Mouse (Mus musculus) layer of hippocampus, adult 11-12 months (tissue): ENCODE measurements around the gene Ctnnbl1.

Experiments used
- DNase-seq: peaks from one replicate; pipeline ENCODE4 v3.0.0; 2022; ENCODE audit warnings: low spot score

The Ctnnbl1 gene

DNA sequence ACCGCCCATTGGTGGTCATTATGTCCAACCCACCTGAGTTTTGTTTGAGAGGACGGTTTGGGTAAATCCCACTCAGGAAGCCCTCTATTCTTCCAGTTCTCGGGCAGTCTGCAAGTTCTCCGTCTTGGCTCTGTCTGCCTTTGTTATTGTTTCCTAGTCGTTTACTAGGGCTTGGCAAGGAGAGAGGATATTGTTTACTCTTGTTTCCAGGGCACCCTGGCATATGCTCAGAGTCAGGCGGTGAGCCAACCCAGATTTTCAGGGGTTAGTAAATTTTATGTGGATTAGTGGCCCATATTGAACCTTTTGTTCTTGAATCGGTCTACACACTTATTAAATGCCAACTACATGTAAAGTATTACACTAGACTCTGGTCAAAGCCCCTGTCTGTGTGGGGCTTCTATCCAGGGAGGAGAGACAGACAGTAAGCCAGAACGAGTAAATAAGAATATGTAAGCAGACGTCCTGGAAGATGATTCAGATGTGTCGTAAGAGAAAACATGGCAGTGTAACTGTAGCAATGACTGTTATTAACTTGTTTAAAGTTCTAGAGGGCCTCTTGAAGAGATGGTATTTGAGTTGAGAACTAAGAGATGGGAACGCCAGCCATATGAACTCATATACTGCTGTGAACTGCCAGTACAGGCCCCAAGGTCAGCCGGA is 13.9 kb downstream of the Ctnnbl1 start:
- no peak for DNase-seq

- DNase-seq, result peak; percentile 46
Measured at GRCm38 (mm10) chr2:157751589-157752373, 14.6 kb downstream of the Ctnnbl1 start.

- DNase-seq, result no peak
Measured at GRCm38 (mm10) chr2:157752374-157752743, 15.2 kb downstream of the Ctnnbl1 start.

DNA sequence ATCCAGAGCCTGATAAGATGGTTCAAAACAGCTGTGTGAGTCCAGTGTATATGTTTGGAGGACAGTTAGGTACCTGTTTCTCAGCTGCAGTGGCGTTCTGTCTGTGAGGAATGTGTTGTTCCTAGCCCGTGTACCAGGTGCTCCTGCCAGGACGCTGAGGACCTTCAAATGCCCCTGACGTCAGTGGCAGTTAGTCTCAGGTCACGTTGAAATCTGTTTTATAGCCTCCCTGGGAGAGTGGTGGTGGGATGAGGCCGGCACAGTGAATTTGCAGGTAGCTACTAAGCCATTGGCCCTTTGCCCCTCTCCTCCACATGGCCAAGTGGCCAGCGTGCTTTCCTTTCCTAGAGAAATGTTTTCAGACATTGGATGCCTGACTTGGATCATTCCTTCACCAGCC is 18.6 kb downstream of the Ctnnbl1 start:
- no peak for DNase-seq

- no peak for DNase-seq
Measured at GRCm38 (mm10) chr2:157756193-157756592, 19.0 kb downstream of the Ctnnbl1 start.

DNA sequence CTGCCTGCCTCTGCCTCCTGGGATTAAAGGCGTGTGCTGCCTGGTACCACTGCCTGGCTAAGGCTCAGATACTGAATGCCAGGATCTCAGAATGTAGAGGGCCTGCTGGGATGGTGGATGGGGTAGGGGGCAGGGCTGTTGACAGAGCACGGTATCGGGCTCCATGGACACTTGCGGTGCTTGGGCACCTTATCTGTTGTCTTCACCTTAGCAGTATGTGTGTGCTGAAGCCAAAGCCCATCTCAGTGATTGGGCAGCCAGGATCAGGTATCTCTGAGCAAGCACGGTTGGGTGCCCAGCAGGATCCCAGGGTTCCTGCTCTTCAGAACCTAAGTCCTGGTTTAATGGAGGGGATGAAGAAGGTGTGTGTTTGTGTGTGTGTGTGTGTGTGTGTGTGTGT is 21.2 kb downstream of the Ctnnbl1 start:
- DNase-seq, result no peak

DNA sequence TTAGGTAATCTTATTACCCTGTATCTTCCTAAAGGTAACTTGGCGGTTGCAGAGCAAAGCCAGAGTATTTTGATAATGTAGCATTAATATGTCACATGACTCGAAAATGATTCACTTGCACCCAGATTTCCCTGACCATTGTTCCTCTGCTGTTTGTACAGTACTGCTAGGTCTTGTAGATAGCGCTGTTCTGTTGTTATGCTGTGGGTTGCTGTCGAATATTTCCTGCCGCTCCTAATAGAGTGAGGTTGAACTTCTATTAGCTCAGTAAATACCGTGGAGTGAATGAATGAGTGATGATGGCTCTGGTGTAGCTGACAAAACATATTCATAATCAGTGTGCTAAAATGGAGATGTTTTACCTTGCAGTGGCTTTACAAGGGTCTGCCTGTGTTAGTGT is 22.5 kb downstream of the Ctnnbl1 start:
- DNase-seq, result no peak

DNA sequence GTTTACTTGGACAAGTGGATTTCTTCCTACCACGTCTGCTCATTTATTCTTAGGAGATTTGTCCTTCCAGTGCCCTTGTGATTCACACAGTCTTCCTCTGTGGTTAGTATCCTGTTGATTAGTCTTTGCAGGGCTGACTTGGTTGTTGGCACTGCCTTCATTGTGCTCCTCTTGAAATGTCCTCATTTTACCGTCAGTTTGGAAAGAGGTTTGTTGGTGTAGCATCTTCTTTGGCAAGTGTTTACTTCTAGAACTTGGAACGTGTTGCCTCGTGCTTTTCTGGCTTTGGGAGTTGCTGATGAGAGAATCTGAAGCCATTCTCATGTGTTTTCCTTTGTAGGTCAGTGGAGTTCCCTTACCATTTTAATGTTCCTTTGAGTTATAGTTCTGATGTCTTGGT is 25.7 kb downstream of the Ctnnbl1 start:
- no peak for DNase-seq

- peak; percentile 41 for DNase-seq
Measured at GRCm38 (mm10) chr2:157766591-157766990, 29.4 kb downstream of the Ctnnbl1 start.

GRCm38 (mm10) chr2:157768682-157769429 is 31.7 kb downstream of the Ctnnbl1 start:
- no peak for DNase-seq

DNA sequence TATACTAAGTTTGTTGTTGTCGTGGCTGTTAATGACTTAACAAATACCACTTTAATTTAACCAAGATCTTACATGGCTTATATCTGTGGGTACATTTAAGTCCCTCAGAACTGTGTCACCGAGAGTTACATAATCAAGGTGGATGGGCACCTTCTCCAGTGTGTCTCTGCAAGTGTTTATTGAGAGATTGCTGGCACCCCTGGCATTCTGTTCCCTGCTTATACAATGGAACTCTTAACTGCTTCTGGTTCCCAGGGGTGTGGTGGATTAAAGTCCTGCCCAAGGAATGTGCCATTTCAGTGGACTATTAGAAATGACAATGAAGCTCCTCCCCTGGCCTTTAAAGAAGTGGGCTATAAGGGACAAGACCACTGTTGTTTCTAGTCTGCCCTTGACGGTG is 33.6 kb downstream of the Ctnnbl1 start:
- DNase-seq, result no peak

DNA sequence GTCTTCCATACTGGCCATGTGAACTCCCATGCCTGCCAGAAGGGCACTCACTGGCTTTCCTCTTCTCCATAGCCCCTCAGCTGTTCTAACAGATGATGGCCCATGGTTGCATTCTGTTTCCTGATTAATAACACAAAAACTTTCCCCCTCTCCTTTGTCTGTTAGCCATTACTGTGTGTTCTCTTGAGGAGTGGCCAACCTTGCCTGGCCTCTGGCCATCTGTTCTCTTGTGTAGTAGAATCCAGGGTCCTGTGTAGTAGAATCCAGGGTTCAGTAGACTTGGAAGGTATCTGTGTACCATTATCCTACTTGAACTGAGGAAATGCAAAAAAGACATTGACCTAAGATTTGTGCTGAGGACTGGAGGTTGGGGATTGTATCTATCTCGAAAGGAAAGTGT is 36.5 kb downstream of the Ctnnbl1 start:
- DNase-seq, result no peak

DNA sequence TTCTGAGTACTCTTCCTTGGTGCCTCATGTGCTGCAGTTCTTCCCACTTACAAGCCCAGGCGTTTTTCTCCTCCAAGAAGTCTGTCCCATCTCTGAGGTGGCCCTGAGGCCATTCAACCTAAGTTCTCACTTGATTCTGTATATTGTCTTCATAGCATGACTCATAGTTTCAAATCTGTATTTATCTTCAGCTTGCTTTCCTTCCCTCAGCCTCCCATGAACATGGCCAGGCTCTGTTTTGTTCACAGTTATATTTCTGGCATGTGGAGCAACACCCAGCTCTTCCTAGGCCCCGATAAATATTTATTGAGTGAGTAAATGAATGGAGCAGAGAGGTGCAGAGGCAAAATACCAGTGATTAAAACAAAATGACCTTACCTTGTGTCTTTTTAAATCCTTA is 38.8 kb downstream of the Ctnnbl1 start:
- no peak for DNase-seq

DNA sequence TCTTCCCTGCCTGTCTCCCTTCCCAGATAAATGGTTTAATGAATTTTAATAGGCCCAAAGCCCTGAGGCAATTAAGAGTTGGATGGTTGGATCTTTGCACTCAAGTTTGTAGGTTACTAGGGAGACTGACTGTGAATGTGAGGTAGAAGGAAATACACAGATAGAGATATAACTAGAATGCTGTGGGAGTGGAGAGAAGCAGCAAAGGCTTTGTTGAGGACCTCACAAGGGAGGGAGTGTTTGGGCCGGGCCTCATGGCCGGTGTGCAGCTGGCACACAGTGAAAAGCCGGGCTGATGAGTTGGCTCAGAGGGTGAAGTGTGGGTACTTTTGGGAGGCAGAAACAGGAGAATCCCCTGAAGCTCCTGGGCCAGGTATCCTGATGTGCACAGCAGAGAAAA is 43.8 kb downstream of the Ctnnbl1 start:
- no peak for DNase-seq

DNA sequence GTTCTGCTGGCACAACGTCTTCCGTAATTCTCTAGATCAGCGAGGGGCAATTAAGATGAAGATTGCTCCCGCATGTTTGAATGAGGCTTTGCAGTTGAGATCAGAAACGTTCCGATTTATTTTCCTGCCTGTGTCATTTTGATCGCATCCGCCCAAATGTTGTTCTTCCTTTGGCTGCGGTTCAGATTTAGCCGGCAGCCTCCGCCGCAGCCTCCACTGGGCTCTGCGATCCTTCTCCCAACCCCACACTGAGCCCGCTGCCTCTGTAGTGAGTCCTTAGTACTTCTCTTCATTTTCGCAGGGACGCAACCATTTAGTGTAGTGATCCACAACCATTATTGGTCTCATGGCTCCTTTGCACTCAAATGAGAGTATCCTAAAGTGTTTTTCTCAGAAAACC is 46.0 kb downstream of the Ctnnbl1 start:
- DNase-seq, result no peak

- DNase-seq, result no peak
Measured at GRCm38 (mm10) chr2:157784238-157784637, 47.0 kb downstream of the Ctnnbl1 start.

DNA sequence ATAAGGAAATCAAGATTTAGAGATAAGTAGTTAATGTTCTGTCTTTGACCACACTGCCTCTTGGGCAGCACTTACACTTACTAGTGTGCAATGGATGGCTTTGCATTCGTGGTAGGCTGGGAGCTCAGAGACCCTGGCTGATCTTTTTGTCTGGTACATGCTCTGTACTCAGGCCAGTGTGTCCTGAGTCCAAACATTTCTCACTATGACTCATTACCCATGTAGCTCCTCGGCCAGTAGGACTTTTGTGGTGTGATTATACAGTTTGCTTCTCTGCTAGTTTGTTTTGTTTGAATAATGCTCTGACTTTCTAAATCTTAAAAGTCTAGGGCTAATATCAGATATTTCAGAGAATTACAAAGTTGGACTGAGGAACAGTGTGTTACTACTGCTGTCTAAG is 47.4 kb downstream of the Ctnnbl1 start:
- no peak for DNase-seq

DNA sequence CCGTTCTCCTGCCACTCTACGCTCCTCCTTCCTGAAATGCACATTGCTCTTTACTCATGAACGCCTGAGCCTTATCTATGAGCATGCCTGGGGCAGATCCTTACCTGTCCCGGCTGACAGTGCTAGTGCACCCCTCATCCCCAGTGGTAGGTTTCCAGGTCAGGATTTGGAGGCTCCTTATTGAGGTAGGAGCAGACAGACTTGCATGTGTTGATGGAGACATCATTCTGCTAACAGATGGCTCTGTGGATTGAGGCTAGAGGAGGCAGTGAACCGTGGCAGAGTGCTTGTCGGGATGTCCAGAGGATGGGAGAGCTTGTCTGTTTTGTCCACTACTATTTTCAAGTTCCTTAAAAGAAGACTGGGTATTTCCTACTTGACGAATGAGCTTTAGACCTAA is 52.0 kb downstream of the Ctnnbl1 start:
- no peak for DNase-seq

- DNase-seq, result no peak
Measured at GRCm38 (mm10) chr2:157790836-157791495, 53.8 kb downstream of the Ctnnbl1 start.

DNA sequence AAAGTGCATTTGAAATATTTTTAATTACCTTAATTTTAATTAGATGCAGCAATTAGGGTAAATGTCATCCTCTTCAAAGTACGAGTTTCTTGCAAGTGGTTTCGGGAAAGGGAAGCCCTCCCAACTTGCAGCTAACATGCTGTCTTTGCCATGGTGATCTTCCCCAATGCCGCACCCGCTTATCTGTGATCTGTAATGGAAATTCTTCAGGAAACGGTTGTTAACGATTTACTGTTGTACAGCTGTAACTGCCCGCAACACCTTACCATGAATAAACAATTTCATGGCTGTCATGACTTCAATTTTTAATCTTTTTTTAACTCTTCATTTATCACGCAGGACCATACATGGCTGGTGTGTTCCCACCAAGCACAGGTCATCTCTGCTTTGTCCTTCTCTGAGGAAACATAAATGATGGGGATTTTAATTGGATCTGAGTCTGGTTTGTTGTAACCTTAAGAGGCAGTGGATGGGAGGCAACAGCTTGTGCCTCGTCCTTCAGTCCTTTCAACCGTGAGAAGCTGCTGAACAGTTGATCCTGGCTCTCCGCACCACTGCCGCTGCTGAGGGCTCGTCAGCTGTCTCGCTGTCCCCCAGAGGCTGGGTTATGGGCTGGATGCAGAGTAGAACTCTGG is 54.4 kb downstream of the Ctnnbl1 start:
- no peak for DNase-seq

DNA sequence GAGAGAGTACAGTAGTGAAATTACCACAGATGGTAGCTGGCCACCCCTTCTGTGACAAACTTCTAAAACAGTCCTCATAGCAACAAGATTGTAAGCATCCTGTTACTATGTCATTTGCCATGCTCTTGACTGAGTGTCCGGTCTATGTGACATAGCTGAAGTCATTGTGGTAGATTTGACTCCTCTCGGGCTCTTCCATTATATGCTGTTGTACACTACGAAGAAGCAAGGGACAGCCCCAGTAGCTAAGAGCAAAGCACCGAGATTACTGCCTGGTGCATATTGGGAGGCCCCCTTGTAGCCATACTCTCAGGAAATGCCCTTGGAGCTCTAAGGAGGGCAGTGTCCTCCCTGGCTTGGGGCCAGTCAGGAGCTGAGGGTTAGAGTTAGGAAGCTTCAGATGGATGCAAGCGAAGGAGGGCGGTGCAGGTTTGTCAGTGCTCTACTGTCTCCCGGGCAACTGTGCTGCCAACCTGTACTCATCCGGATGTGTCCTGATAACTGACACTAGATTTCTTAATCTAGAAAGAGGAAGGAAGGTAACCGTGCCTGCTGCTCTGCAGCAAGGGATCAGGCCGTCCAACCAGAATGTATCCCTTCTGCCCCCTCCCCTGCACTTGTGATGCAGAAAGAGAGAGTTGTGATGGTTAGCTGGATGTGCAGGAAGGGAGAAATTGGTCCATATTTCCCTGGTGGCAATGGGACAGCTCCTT is 55.8 kb downstream of the Ctnnbl1 start:
- no peak for DNase-seq
